Mouse (Mus musculus) right cerebral cortex, postnatal 10 days (tissue): ENCODE measurements at regions not wholly inside any gene's neighbourhood (a gene's known extent, or its start where the extent isn't known, plus 50 kb on each side); places are given as distances from the start of the nearest gene placed in this dataset.
"Not testable (repeated sequence)": the region's sequence is repeated elsewhere in the genome, so short reads cannot be mapped to it uniquely, and the experiment has no call there.

Experiments used
- DNase-seq, 2 experiments: peaks; one replicate each; pipeline ENCODE4 v3.0.0; 2021; ENCODE audit warnings: low spot score in 2 of 2

- DNase-seq: peak; percentile 70 to 77
Observed at GRCm38 (mm10) chr14:53803698-53804620, 449.9 kb downstream of the Dad1 start.

- no peak for DNase-seq
Observed at GRCm38 (mm10) chr14:53802547-53802946, 451.4 kb downstream of the Dad1 start.

GRCm38 (mm10) chr14:53800508-53801136, 453.3 kb downstream of the Dad1 start:
- no peak for DNase-seq

GRCm38 (mm10) chr14:53795160-53795559, 458.7 kb downstream of the Dad1 start:
- DNase-seq: not testable (repeated sequence)

- DNase-seq: no peak
Observed at GRCm38 (mm10) chr14:53794527-53794926, 459.4 kb downstream of the Dad1 start.

GRCm38 (mm10) chr14:53792432-53792831, 461.5 kb downstream of the Dad1 start:
- DNase-seq: not testable (repeated sequence)

- not testable (repeated sequence) for DNase-seq
Observed at GRCm38 (mm10) chr14:53785547-53785946, 468.4 kb downstream of the Dad1 start.

- no peak for DNase-seq
Observed at GRCm38 (mm10) chr14:53777375-53777774, 476.5 kb downstream of the Dad1 start.

- DNase-seq: peak; percentile 62 to 77
Observed at GRCm38 (mm10) chr14:53776717-53777116, 477.2 kb downstream of the Dad1 start.

GRCm38 (mm10) chr14:53766501-53766900, 487.4 kb downstream of the Dad1 start:
- DNase-seq: not testable (repeated sequence)

- not testable (repeated sequence) for DNase-seq
Observed at GRCm38 (mm10) chr14:53765918-53766317, 488.0 kb downstream of the Dad1 start.

- not testable (repeated sequence) for DNase-seq
Observed at GRCm38 (mm10) chr14:53760578-53760977, 493.3 kb downstream of the Dad1 start.

GRCm38 (mm10) chr14:53757782-53758181, 496.1 kb downstream of the Dad1 start:
- DNase-seq: not testable (repeated sequence)

- not testable (repeated sequence) for DNase-seq
Observed at GRCm38 (mm10) chr14:53757095-53757494, 496.8 kb downstream of the Dad1 start.

GRCm38 (mm10) chr14:53750703-53751441, 503.0 kb downstream of the Dad1 start:
- no peak for DNase-seq

GRCm38 (mm10) chr14:53743552-53743951, 510.4 kb downstream of the Dad1 start:
- not testable (repeated sequence) for DNase-seq

GRCm38 (mm10) chr14:53742864-53743263, 511.0 kb downstream of the Dad1 start:
- not testable (repeated sequence) for DNase-seq

- peak; percentile 33 to 47 for DNase-seq
Observed at GRCm38 (mm10) chr14:53741246-53741645, 512.7 kb downstream of the Dad1 start.

- DNase-seq: not testable (repeated sequence)
Observed at GRCm38 (mm10) chr14:53737962-53738361, 515.9 kb downstream of the Dad1 start.

- not testable (repeated sequence) for DNase-seq
Observed at GRCm38 (mm10) chr14:53736274-53736673, 517.6 kb downstream of the Dad1 start.

- not testable (repeated sequence) for DNase-seq
Observed at GRCm38 (mm10) chr14:53731600-53731999, 522.3 kb downstream of the Dad1 start.

GRCm38 (mm10) chr14:53729877-53730276, 524.0 kb downstream of the Dad1 start:
- DNase-seq: not testable (repeated sequence)
